Mouse (Mus musculus) kidney, adult 2 months (tissue): ENCODE measurements around the gene Grifin. TPM values are rescaled to one million over a fixed set of nuclear protein-coding genes. Genes with fewer than 3 reads are reported as not detected.

Experiments used
- DNase-seq: peaks from one replicate; pipeline ENCODE4 v3.0.0; 2021
- H3K27ac ChIP-seq: fragments of 200-500 bp; 2 replicates; pipeline ENCODE4 v1.5.1; 2012; ENCODE audit warnings: low read depth, low read length, control low read depth, inconsistent platforms; ENCODE audit not compliant: insufficient read depth
- H3K27me3 ChIP-seq: fragments of 200-500 bp; replicated peaks from 2 replicates; pipeline ENCODE4 v1.6.1; 2012; ENCODE audit warnings: mild to moderate bottlenecking, moderate library complexity, low read length, inconsistent platforms; ENCODE audit not compliant: control insufficient read depth, insufficient read depth
- H3K36me3 ChIP-seq: fragments of 200-500 bp; 2 replicates; pipeline ENCODE4 v1.6.1; 2012; ENCODE audit warnings: mild to moderate bottlenecking, moderate library complexity, low read length, inconsistent platforms; ENCODE audit not compliant: control insufficient read depth, insufficient read depth
- H3K4me1 ChIP-seq: fragments of 200-500 bp; 2 replicates; pipeline ENCODE4 v1.6.1; 2011; ENCODE audit warnings: low read length; ENCODE audit not compliant: control insufficient read depth, insufficient read depth
- H3K4me3 ChIP-seq: fragments of 200-500 bp; 2 replicates; pipeline ENCODE4 v1.5.1; 2011; ENCODE audit warnings: mild to moderate bottlenecking, low read depth, low read length, control low read depth; ENCODE audit not compliant: insufficient read depth
- CTCF ChIP-seq: fragments of 200-500 bp; conservative IDR thresholded peaks from 2 replicates; pipeline ENCODE4 v1.5.1; 2011; ENCODE audit warnings: low read depth, mild to moderate bottlenecking, control low read depth, low read length, moderate library complexity, mixed read lengths; ENCODE audit not compliant: insufficient read depth, insufficient read length
- POLR2A ChIP-seq: fragments of 200-500 bp; IDR thresholded peaks from one replicate; pipeline ENCODE4 v1.6.1; 2011; ENCODE audit warnings: low read depth, low read length, control low read depth
- WGBS: fragments of 180-500 bp; shearing (Covaris S2); methylation state at CpG from one replicate; pipeline ENCODE4 v1.1.7; 2018; 5-methylcytosine and 5-hydroxymethylcytosine counted together
- polyA plus RNA-seq: library from polyadenylated mRNA; depleted of rRNA; stranded (reverse); fragments of >200 nt; gene quantifications from 2 replicates; pipeline ENCODE4 v1.2.3, GENCODE M21; 2012; rRNA removed

Grifin gene
- not detected in 2 replicates for polyA plus RNA-seq

- H3K27ac ChIP-seq, result no peak within 1 kb of the TSS
- H3K4me1 ChIP-seq, result no peaks in the 10 kb centered on the region
- TF ChIP-seq POLR2A (no peak), CTCF (no peak)
- H3K4me3 ChIP-seq, result no peak within 1 kb of the TSS
- no peaks in the 10 kb centered on the region for H3K36me3 ChIP-seq
- 96% methylated on average over 4 of the region's 4 CpGs for WGBS
- no peak for DNase-seq
- no peaks in the 10 kb centered on the region for H3K27me3 ChIP-seq
Measured at GRCm38 (mm10) chr5:140564896-140565295, at the start of gene Grifin. Grifin (minus strand) TSS chr5:140565071.

- 95% methylated on average over 10 of the region's 10 CpGs for WGBS
- Histone ChIP-seq H3K27me3 (no peaks in the 10 kb centered on the region), H3K4me1 (no peaks in the 10 kb centered on the region), H3K27ac (no peak overlapping the region), H3K4me3 (no peak overlapping the region), H3K36me3 (no peaks in the 10 kb centered on the region)
- TF ChIP-seq CTCF (no peak), POLR2A (no peak)
- DNase-seq, result no peak
Measured at GRCm38 (mm10) chr5:140614141-140614540, 49.3 kb upstream of the Grifin start.

GRCm38 (mm10) chr5:140612191-140612590 is 47.3 kb upstream of the Grifin start:
- no peak for DNase-seq
- WGBS, result 71% methylated on average over 18 of the region's 18 CpGs
- TF ChIP-seq POLR2A, result no peak
- TF ChIP-seq CTCF, result no peak
- no peak overlapping the region for H3K4me3 ChIP-seq
- H3K4me1 ChIP-seq, result no peaks in the 10 kb centered on the region
- H3K27me3 ChIP-seq, result no peaks in the 10 kb centered on the region
- no peak overlapping the region for H3K27ac ChIP-seq
- no peaks in the 10 kb centered on the region for H3K36me3 ChIP-seq

GRCm38 (mm10) chr5:140611611-140612185 is 46.8 kb upstream of the Grifin start:
- H3K27ac ChIP-seq, result 0 out of 2 replicates have a peak overlapping the region, but pooled peaks have one; percentile 17
- TF ChIP-seq POLR2A (no peak), CTCF (no peak)
- no peaks in the 10 kb centered on the region for H3K36me3 ChIP-seq
- 30% methylated on average over 15 of the region's 15 CpGs for WGBS
- no peak for DNase-seq
- peak overlapping the region; percentile 30; the same call in 1 of the 2 replicates for H3K4me3 ChIP-seq
- no peaks in the 10 kb centered on the region for H3K4me1 ChIP-seq
- H3K27me3 ChIP-seq, result no peaks in the 10 kb centered on the region

- H3K36me3 ChIP-seq, result no peaks in the 10 kb centered on the region
- 8% methylated on average over 21 of the region's 21 CpGs for WGBS
- no peaks in the 10 kb centered on the region for H3K4me1 ChIP-seq
- H3K4me3 ChIP-seq, result peak overlapping the region; percentile 30
- peak overlapping the region; percentile 70 for H3K27ac ChIP-seq
- no peak for TF ChIP-seq POLR2A
- no peak for TF ChIP-seq CTCF
- no peaks in the 10 kb centered on the region for H3K27me3 ChIP-seq
- peak; percentile 82 for DNase-seq
Measured at GRCm38 (mm10) chr5:140611021-140611583, 46.2 kb upstream of the Grifin start.

GRCm38 (mm10) chr5:140610273-140611011 is 45.6 kb upstream of the Grifin start:
- Histone ChIP-seq H3K36me3 (no peaks in the 10 kb centered on the region), H3K4me3 (peak overlapping the region; percentile 47), H3K27ac (peak overlapping the region; percentile 70), H3K4me1 (no peaks in the 10 kb centered on the region), H3K27me3 (no peaks in the 10 kb centered on the region)
- 8% methylated on average over 30 of the region's 30 CpGs for WGBS
- TF ChIP-seq POLR2A (no peak), CTCF (no peak)
- peak; percentile 65 for DNase-seq

- peak; percentile 67 for DNase-seq
- no peaks in the 10 kb centered on the region for H3K36me3 ChIP-seq
- H3K4me3 ChIP-seq, result peak overlapping the region; percentile 76
- TF ChIP-seq CTCF, result no peak
- no peak for TF ChIP-seq POLR2A
- WGBS, result 21% methylated on average over 13 of the region's 13 CpGs
- H3K27ac ChIP-seq, result peak overlapping the region; percentile 78
- no peaks in the 10 kb centered on the region for H3K4me1 ChIP-seq
- H3K27me3 ChIP-seq, result no peaks in the 10 kb centered on the region
Measured at GRCm38 (mm10) chr5:140609511-140610272, 44.8 kb upstream of the Grifin start.
